Mouse (Mus musculus): ENCODE measurements around the gene Itga2. TPM values are rescaled to one million over a fixed set of nuclear protein-coding genes. Genes with fewer than 3 reads are reported as not detected.

The Itga2 gene
- polyA plus RNA-seq, 1 experiment from 2014 or later = 3.7 TPM

- peak overlapping the region; percentile 80 for H3K4me3 ChIP-seq (ENCODE audit: low read length)
- ATAC-seq (ENCODE audit: low FRiP score, low TSS enrichment) = peak; percentile 77
- peak overlapping the region; percentile 65 for H3K9ac ChIP-seq (ENCODE audit: low read depth, low read length)
- H3K4me1 ChIP-seq (ENCODE audit: control insufficient read depth, insufficient read depth, low read length) = peaks cover 8% of the 10 kb centered on the region; the same call in 1 of the 2 replicates
- peak overlapping the region; percentile 76 for H3K4me2 ChIP-seq (replicated peaks; ENCODE audit: low read depth, low read length)
- H3K9me3 ChIP-seq (ENCODE audit: control insufficient read depth, low read length) = no peaks in the 10 kb centered on the region
- peaks cover 13% of the 10 kb centered on the region; the same call in 1 of the 2 replicates for H3K36me3 ChIP-seq (ENCODE audit: control insufficient read depth, insufficient read depth, low read length)
- 20% methylated on average over 9 of the region's 9 CpGs for WGBS
- no peaks in the 10 kb centered on the region for H3K27me3 ChIP-seq (ENCODE audit: control insufficient read depth, insufficient read depth, low read length)
- H3K27ac ChIP-seq (ENCODE audit: low read depth, low read length) = no peak overlapping the region
These were observed 113.4 kb downstream of the Itga2 start for GRCm38 (mm10) chr13:114818513-114818912.

DNA sequence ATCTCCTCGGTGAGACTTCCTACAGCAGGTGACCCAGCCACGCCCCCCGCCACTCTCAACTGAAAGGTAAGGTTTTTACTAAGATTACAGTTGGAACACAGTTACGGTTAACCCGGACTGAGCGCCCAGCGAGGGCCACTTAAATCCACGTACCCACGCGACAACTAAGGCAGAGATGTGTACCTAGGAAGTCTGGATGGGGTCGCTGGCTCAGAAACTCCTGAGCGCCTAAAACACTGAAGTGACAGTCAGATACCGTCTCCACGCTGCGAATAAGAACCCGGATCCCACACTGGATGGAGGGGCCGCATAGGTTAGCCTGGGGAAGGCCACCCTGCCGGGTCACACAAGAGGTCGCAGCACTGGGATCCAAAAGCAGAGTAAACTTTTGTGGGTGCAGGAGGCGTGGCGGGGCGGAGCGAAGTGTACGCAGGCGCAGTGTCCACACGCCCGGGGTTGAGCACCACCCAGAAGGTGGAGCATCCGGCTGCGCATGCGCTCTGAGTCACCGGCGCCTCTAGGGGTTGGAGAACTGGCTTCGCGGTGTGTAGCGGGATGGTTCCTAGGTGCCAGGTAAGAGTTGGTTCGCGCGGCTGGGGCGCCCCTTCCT, 114.0 kb downstream of the Itga2 start, which contains the start of gene Mocs2:
Gene Mocs2, plus strand, starts transcription at position 486 of the 610 bp plus-strand sequence.
- no peaks in the 10 kb centered on the region for H3K9me3 ChIP-seq (ENCODE audit: control insufficient read depth, low read length)
- peak within 1 kb of the TSS; percentile 80 for H3K4me3 ChIP-seq (ENCODE audit: low read length)
- no peak within 1 kb of the TSS for H3K27ac ChIP-seq (ENCODE audit: low read depth, low read length)
- peaks cover 8% of the 10 kb centered on the region; the same call in 1 of the 2 replicates for H3K36me3 ChIP-seq (ENCODE audit: control insufficient read depth, insufficient read depth, low read length)
- peak; percentile 99 for ATAC-seq (ENCODE audit: low FRiP score, low TSS enrichment)
- H3K4me2 ChIP-seq (replicated peaks; ENCODE audit: low read depth, low read length) = peak within 1 kb of the TSS; percentile 76
- H3K4me1 ChIP-seq (ENCODE audit: control insufficient read depth, insufficient read depth, low read length) = peaks cover 8% of the 10 kb centered on the region; the same call in 1 of the 2 replicates
- under 1% methylated on average over 39 of the region's 39 CpGs for WGBS
- no peaks in the 10 kb centered on the region for H3K27me3 ChIP-seq (ENCODE audit: control insufficient read depth, insufficient read depth, low read length)
- peak within 1 kb of the TSS; percentile 65 for H3K9ac ChIP-seq (ENCODE audit: low read depth, low read length)

- Histone ChIP-seq H3K4me1 (ENCODE audit: control insufficient read depth, insufficient read depth, low read length) (no peaks in the 10 kb centered on the region), H3K9ac (ENCODE audit: low read depth, low read length) (no peak overlapping the region), H3K9me3 (ENCODE audit: control insufficient read depth, low read length) (no peaks in the 10 kb centered on the region), H3K36me3 (ENCODE audit: control insufficient read depth, insufficient read depth, low read length) (no peaks in the 10 kb centered on the region), H3K27me3 (ENCODE audit: control insufficient read depth, insufficient read depth, low read length) (no peaks in the 10 kb centered on the region), H3K27ac (ENCODE audit: low read depth, low read length) (no peak overlapping the region), H3K4me3 (ENCODE audit: low read length) (no peak overlapping the region), H3K4me2 (replicated peaks; ENCODE audit: low read depth, low read length) (no peak overlapping the region)
- ATAC-seq (ENCODE audit: low FRiP score, low TSS enrichment) = no peak
- WGBS = 86% methylated on average over 5 of the region's 5 CpGs
These were observed 122.2 kb downstream of the Itga2 start for GRCm38 (mm10) chr13:114809624-114810210.

DNA sequence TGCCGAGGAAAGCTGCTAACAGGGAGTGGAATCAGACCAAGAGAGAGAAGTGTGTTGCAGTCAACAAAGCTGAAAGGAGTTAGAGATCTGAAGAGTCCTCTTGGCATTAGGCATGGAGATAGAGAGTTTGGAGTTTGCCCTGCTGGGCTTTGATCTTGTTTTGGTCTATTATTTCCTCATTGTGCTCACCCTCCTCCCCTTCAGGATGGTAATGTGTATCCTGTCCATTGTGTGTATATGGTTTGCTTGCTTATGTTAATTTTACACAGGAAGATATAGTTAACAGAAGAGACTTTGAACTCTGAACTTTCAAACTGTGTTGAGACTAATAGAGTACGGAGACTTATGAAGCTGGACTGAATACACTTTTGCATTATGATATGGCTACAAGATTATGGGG, 128.9 kb downstream of the Itga2 start:
- no peaks in the 10 kb centered on the region for H3K36me3 ChIP-seq (ENCODE audit: control insufficient read depth, insufficient read depth, low read length)
- no peak overlapping the region for H3K27ac ChIP-seq (ENCODE audit: low read depth, low read length)
- H3K9me3 ChIP-seq (ENCODE audit: control insufficient read depth, low read length) = no peaks in the 10 kb centered on the region
- no peak overlapping the region for H3K9ac ChIP-seq (ENCODE audit: low read depth, low read length)
- no peaks in the 10 kb centered on the region for H3K4me1 ChIP-seq (ENCODE audit: control insufficient read depth, insufficient read depth, low read length)
- no peak for ATAC-seq (ENCODE audit: low FRiP score, low TSS enrichment)
- WGBS = 85% methylated on average over 2 of the region's 2 CpGs
- no peak overlapping the region for H3K4me2 ChIP-seq (replicated peaks; ENCODE audit: low read depth, low read length)
- H3K27me3 ChIP-seq (ENCODE audit: control insufficient read depth, insufficient read depth, low read length) = no peaks in the 10 kb centered on the region
- H3K4me3 ChIP-seq (ENCODE audit: low read length) = no peak overlapping the region

GRCm38 (mm10) chr13:114801857-114802256, 130.0 kb downstream of the Itga2 start:
- H3K27ac ChIP-seq (ENCODE audit: low read depth, low read length) = no peak overlapping the region
- H3K4me3 ChIP-seq (ENCODE audit: low read length) = no peak overlapping the region
- H3K4me2 ChIP-seq (replicated peaks; ENCODE audit: low read depth, low read length) = no peak overlapping the region
- whole genome bisulfite sequencing = 89% methylated on average over 3 of the region's 3 CpGs
- H3K9ac ChIP-seq (ENCODE audit: low read depth, low read length) = no peak overlapping the region
- H3K36me3 ChIP-seq (ENCODE audit: control insufficient read depth, insufficient read depth, low read length) = no peaks in the 10 kb centered on the region
- no peaks in the 10 kb centered on the region for H3K9me3 ChIP-seq (ENCODE audit: control insufficient read depth, low read length)
- no peaks in the 10 kb centered on the region for H3K27me3 ChIP-seq (ENCODE audit: control insufficient read depth, insufficient read depth, low read length)
- no peak for ATAC-seq (ENCODE audit: low FRiP score, low TSS enrichment)
- no peaks in the 10 kb centered on the region for H3K4me1 ChIP-seq (ENCODE audit: control insufficient read depth, insufficient read depth, low read length)

- H3K27ac ChIP-seq (ENCODE audit: low read depth, low read length) = no peak overlapping the region
- 49% methylated on average over 6 of the region's 6 CpGs for WGBS
- H3K4me3 ChIP-seq (ENCODE audit: low read length) = no peak overlapping the region
- 0 out of 2 replicates have a peak, but pooled peaks have one; percentile 32 for ATAC-seq (ENCODE audit: low FRiP score, low TSS enrichment)
- no peaks in the 10 kb centered on the region for H3K9me3 ChIP-seq (ENCODE audit: control insufficient read depth, low read length)
- H3K4me2 ChIP-seq (replicated peaks; ENCODE audit: low read depth, low read length) = no peak overlapping the region
- H3K4me1 ChIP-seq (ENCODE audit: control insufficient read depth, insufficient read depth, low read length) = no peaks in the 10 kb centered on the region
- H3K36me3 ChIP-seq (ENCODE audit: control insufficient read depth, insufficient read depth, low read length) = no peaks in the 10 kb centered on the region
- H3K9ac ChIP-seq (ENCODE audit: low read depth, low read length) = no peak overlapping the region
- H3K27me3 ChIP-seq (ENCODE audit: control insufficient read depth, insufficient read depth, low read length) = no peaks in the 10 kb centered on the region
These were observed 138.5 kb downstream of the Itga2 start for GRCm38 (mm10) chr13:114793250-114794030.

DNA sequence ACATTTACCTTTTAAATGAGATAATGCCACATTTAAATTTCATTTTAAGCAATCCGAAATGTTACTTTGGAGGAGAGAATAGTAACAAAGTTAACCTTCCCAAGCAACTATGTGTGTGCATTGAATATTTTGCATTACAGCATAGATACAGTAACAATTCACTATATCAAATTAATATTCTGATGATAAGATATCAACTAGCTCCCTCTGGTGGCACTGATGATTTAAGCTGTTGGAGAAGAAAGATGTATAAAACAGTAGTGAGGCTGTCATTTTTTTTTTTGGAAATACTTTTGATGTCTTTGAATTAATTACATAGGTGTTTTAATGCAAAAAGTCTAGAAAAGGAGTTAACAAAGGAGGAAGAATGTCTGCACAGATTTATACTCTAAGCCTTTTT, 140.4 kb downstream of the Itga2 start:
- Histone ChIP-seq H3K9ac (ENCODE audit: low read depth, low read length) (no peak overlapping the region), H3K4me1 (ENCODE audit: control insufficient read depth, insufficient read depth, low read length) (no peaks in the 10 kb centered on the region), H3K36me3 (ENCODE audit: control insufficient read depth, insufficient read depth, low read length) (no peaks in the 10 kb centered on the region), H3K27ac (ENCODE audit: low read depth, low read length) (no peak overlapping the region), H3K4me3 (ENCODE audit: low read length) (no peak overlapping the region), H3K4me2 (replicated peaks; ENCODE audit: low read depth, low read length) (no peak overlapping the region), H3K9me3 (ENCODE audit: control insufficient read depth, low read length) (no peaks in the 10 kb centered on the region), H3K27me3 (ENCODE audit: control insufficient read depth, insufficient read depth, low read length) (no peaks in the 10 kb centered on the region)
- no peak for ATAC-seq (ENCODE audit: low FRiP score, low TSS enrichment)
- 82% methylated on average over 1 of the region's 1 CpGs for WGBS

Measured in kidney, embryonic 14.5 days (tissue).